Mouse (Mus musculus) adrenal gland, postnatal 25 days (tissue): Measurements from ENCODE around the gene Mmadhc. TPM values are rescaled to one million over a fixed set of nuclear protein-coding genes. Genes with fewer than 3 reads are reported as not detected.

Experiments used
- DNase-seq: peaks from one replicate; pipeline ENCODE4 v3.0.0; 2021; ENCODE audit warnings: mixed read lengths
- long read RNA-seq: library from polyadenylated mRNA; stranded (forward); transcript quantifications from one replicate; pipeline ENCODE4 v2.0.0, GENCODE M21; 2021
- total RNA-seq: library from RNA; stranded (reverse); gene quantifications from 2 replicates; pipeline ENCODE4 v1.2.3, GENCODE M21; 2021

Gene Mmadhc
- 105 and 106 TPM in 2 replicates for total RNA-seq
- long read RNA-seq, transcript Mmadhc-201 (8 exons, 1,342 nt), result major isoform, 51 of 115 reads
- long read RNA-seq, partial matches to known transcripts, result 37 of 115 reads
- long read RNA-seq, other reads (novel, unspliced or antisense), result 27 of 115 reads

GRCm38 (mm10) chr2:50296109-50296986 is at the start of gene Mmadhc:
Mmadhc (minus strand) TSS chr2:50296801.
- DNase-seq, result peak; percentile 92

GRCm38 (mm10) chr2:50343598-50343997 is 47.0 kb upstream of the Mmadhc start:
- DNase-seq, result no peak

- no peak for DNase-seq
These were observed 42.5 kb upstream of the Mmadhc start for GRCm38 (mm10) chr2:50339061-50339460.

GRCm38 (mm10) chr2:50337596-50337995 is 41.0 kb upstream of the Mmadhc start:
- DNase-seq, result no peak

GRCm38 (mm10) chr2:50331716-50332270 is 35.2 kb upstream of the Mmadhc start:
- DNase-seq, result no peak

GRCm38 (mm10) chr2:50328181-50328580 is 31.6 kb upstream of the Mmadhc start:
- no peak for DNase-seq

- no peak for DNase-seq
These were observed 28.2 kb upstream of the Mmadhc start for GRCm38 (mm10) chr2:50324799-50325198.

- DNase-seq, result peak; percentile 19
These were observed 10.2 kb upstream of the Mmadhc start for GRCm38 (mm10) chr2:50306663-50307320.

GRCm38 (mm10) chr2:50304824-50305577 is 8.4 kb upstream of the Mmadhc start:
- DNase-seq, result no peak

GRCm38 (mm10) chr2:50296987-50297350 is 368 bp upstream of the Mmadhc start:
- DNase-seq, result no peak

- no peak for DNase-seq
These were observed 1.0 kb downstream of the Mmadhc start for GRCm38 (mm10) chr2:50295562-50295961.

- no peak for DNase-seq
These were observed 2.5 kb downstream of the Mmadhc start for GRCm38 (mm10) chr2:50294084-50294483.

GRCm38 (mm10) chr2:50293572-50293971 is 3.0 kb downstream of the Mmadhc start:
- DNase-seq, result no peak

- DNase-seq, result no peak
These were observed 4.7 kb downstream of the Mmadhc start for GRCm38 (mm10) chr2:50291901-50292300.

- no peak for DNase-seq
These were observed 5.8 kb downstream of the Mmadhc start for GRCm38 (mm10) chr2:50290754-50291153.

GRCm38 (mm10) chr2:50284781-50285180 is 11.8 kb downstream of the Mmadhc start:
- DNase-seq, result no peak

GRCm38 (mm10) chr2:50284040-50284439 is 12.6 kb downstream of the Mmadhc start:
- no peak for DNase-seq

GRCm38 (mm10) chr2:50276715-50277114 is 19.9 kb downstream of the Mmadhc start:
- no peak for DNase-seq

GRCm38 (mm10) chr2:50273415-50273814 is 23.2 kb downstream of the Mmadhc start:
- DNase-seq, result no peak

GRCm38 (mm10) chr2:50272165-50272564 is 24.4 kb downstream of the Mmadhc start:
- no peak for DNase-seq

- no peak for DNase-seq
These were observed 28.1 kb downstream of the Mmadhc start for GRCm38 (mm10) chr2:50268514-50268913.

GRCm38 (mm10) chr2:50267046-50267445 is 29.6 kb downstream of the Mmadhc start:
- DNase-seq, result no peak
